Mouse (Mus musculus): Measurements from ENCODE around the gene Ankrd65. TPM values are rescaled to one million over a fixed set of nuclear protein-coding genes. Genes with fewer than 3 reads are reported as not detected.

The Ankrd65 gene
- polyA plus RNA-seq, 1 experiment from 2014 or later, result not detected

GRCm38 (mm10) chr4:155771706-155772105 is 18.5 kb upstream of the Ankrd65 start:
- WGBS, result 86% methylated on average over 2 of the region's 2 CpGs
- H3K27me3 ChIP-seq (ENCODE audit: control insufficient read depth, insufficient read depth, low read length), result no peaks in the 10 kb centered on the region
- no peak overlapping the region for H3K9ac ChIP-seq (ENCODE audit: low read length)
- peaks cover 21% of the 10 kb centered on the region; the same call in 1 of the 2 replicates for H3K4me1 ChIP-seq (ENCODE audit: control insufficient read depth, insufficient read depth, low read length)
- ATAC-seq (ENCODE audit: insufficient number of reproducible peaks, low FRiP score, low TSS enrichment, low read depth) (no peak), DNase-seq (ENCODE audit: low spot score) (no peak)
- H3K36me3 ChIP-seq (ENCODE audit: control insufficient read depth, insufficient read depth, low read length), result no peaks in the 10 kb centered on the region
- H3K27ac ChIP-seq (replicated peaks; ENCODE audit: low read depth, low read length), result no peak overlapping the region
- H3K9me3 ChIP-seq (ENCODE audit: control insufficient read depth, low read length), result no peaks in the 10 kb centered on the region
- no peak overlapping the region for H3K4me3 ChIP-seq (ENCODE audit: low read depth, low read length)
- no peak overlapping the region for H3K4me2 ChIP-seq (ENCODE audit: low read depth, severe bottlenecking)

- Histone ChIP-seq H3K4me1 (ENCODE audit: control insufficient read depth, insufficient read depth, low read length) (peaks cover 21% of the 10 kb centered on the region; the same call in 1 of the 2 replicates), H3K36me3 (ENCODE audit: control insufficient read depth, insufficient read depth, low read length) (no peaks in the 10 kb centered on the region), H3K9me3 (ENCODE audit: control insufficient read depth, low read length) (no peaks in the 10 kb centered on the region), H3K9ac (ENCODE audit: low read length) (no peak overlapping the region), H3K27ac (replicated peaks; ENCODE audit: low read depth, low read length) (no peak overlapping the region), H3K27me3 (ENCODE audit: control insufficient read depth, insufficient read depth, low read length) (no peaks in the 10 kb centered on the region), H3K4me3 (ENCODE audit: low read depth, low read length) (no peak overlapping the region), H3K4me2 (ENCODE audit: low read depth, severe bottlenecking) (no peak overlapping the region)
- no peak for ATAC-seq (ENCODE audit: insufficient number of reproducible peaks, low FRiP score, low TSS enrichment, low read depth)
- WGBS, result 88% methylated on average over 13 of the region's 13 CpGs
- no peak for DNase-seq (ENCODE audit: low spot score)
These were observed 17.5 kb upstream of the Ankrd65 start for GRCm38 (mm10) chr4:155772786-155773185.

GRCm38 (mm10) chr4:155773335-155774078 is 16.7 kb upstream of the Ankrd65 start:
- Histone ChIP-seq H3K9me3 (ENCODE audit: control insufficient read depth, low read length) (no peaks in the 10 kb centered on the region), H3K4me2 (ENCODE audit: low read depth, severe bottlenecking) (peak overlapping the region; percentile 76), H3K36me3 (ENCODE audit: control insufficient read depth, insufficient read depth, low read length) (no peaks in the 10 kb centered on the region), H3K4me1 (ENCODE audit: control insufficient read depth, insufficient read depth, low read length) (peaks cover 21% of the 10 kb centered on the region; the same call in 1 of the 2 replicates), H3K4me3 (ENCODE audit: low read depth, low read length) (peak overlapping the region; percentile 38), H3K9ac (ENCODE audit: low read length) (no peak overlapping the region), H3K27me3 (ENCODE audit: control insufficient read depth, insufficient read depth, low read length) (no peaks in the 10 kb centered on the region), H3K27ac (replicated peaks; ENCODE audit: low read depth, low read length) (no peak overlapping the region)
- ATAC-seq (ENCODE audit: insufficient number of reproducible peaks, low FRiP score, low TSS enrichment, low read depth) (no peak), DNase-seq (ENCODE audit: low spot score) (no peak)
- 48% methylated on average over 5 of the region's 5 CpGs for WGBS

GRCm38 (mm10) chr4:155774280-155774754 is 15.9 kb upstream of the Ankrd65 start, which contains the start of gene Vwa1:
Gene Vwa1 (minus strand): TSS chr4:155774698.
- peak within 1 kb of the TSS; percentile 76 for H3K4me2 ChIP-seq (ENCODE audit: low read depth, severe bottlenecking)
- WGBS, result 2% methylated on average over 35 of the region's 35 CpGs
- H3K27me3 ChIP-seq (ENCODE audit: control insufficient read depth, insufficient read depth, low read length), result no peaks in the 10 kb centered on the region
- no peak within 1 kb of the TSS for H3K27ac ChIP-seq (replicated peaks; ENCODE audit: low read depth, low read length)
- peaks cover 21% of the 10 kb centered on the region; the same call in 1 of the 2 replicates for H3K4me1 ChIP-seq (ENCODE audit: control insufficient read depth, insufficient read depth, low read length)
- no peaks in the 10 kb centered on the region for H3K36me3 ChIP-seq (ENCODE audit: control insufficient read depth, insufficient read depth, low read length)
- DNase-seq (ENCODE audit: low spot score) (peak; percentile 94), ATAC-seq (ENCODE audit: insufficient number of reproducible peaks, low FRiP score, low TSS enrichment, low read depth) (peak; percentile 72)
- no peaks in the 10 kb centered on the region for H3K9me3 ChIP-seq (ENCODE audit: control insufficient read depth, low read length)
- H3K4me3 ChIP-seq (ENCODE audit: low read depth, low read length), result peak within 1 kb of the TSS; percentile 38
- peak within 1 kb of the TSS; percentile 40; the same call in 1 of the 2 replicates for H3K9ac ChIP-seq (ENCODE audit: low read length)

- Histone ChIP-seq H3K9ac (ENCODE audit: low read length) (no peak overlapping the region), H3K4me1 (ENCODE audit: control insufficient read depth, insufficient read depth, low read length) (peaks cover 18% of the 10 kb centered on the region; the same call in 1 of the 2 replicates), H3K4me3 (ENCODE audit: low read depth, low read length) (no peak overlapping the region), H3K27ac (replicated peaks; ENCODE audit: low read depth, low read length) (no peak overlapping the region), H3K36me3 (ENCODE audit: control insufficient read depth, insufficient read depth, low read length) (no peaks in the 10 kb centered on the region), H3K4me2 (ENCODE audit: low read depth, severe bottlenecking) (peak overlapping the region; percentile 76), H3K27me3 (ENCODE audit: control insufficient read depth, insufficient read depth, low read length) (no peaks in the 10 kb centered on the region), H3K9me3 (ENCODE audit: control insufficient read depth, low read length) (no peaks in the 10 kb centered on the region)
- DNase-seq (ENCODE audit: low spot score) (no peak), ATAC-seq (ENCODE audit: insufficient number of reproducible peaks, low FRiP score, low TSS enrichment, low read depth) (no peak)
- 61% methylated on average over 9 of the region's 9 CpGs for WGBS
These were observed 15.1 kb upstream of the Ankrd65 start for GRCm38 (mm10) chr4:155774971-155775740.

GRCm38 (mm10) chr4:155775855-155776254 is 14.4 kb upstream of the Ankrd65 start:
- no peaks in the 10 kb centered on the region for H3K27me3 ChIP-seq (ENCODE audit: control insufficient read depth, insufficient read depth, low read length)
- H3K4me1 ChIP-seq (ENCODE audit: control insufficient read depth, insufficient read depth, low read length), result peaks cover 12% of the 10 kb centered on the region; the same call in 1 of the 2 replicates
- no peak overlapping the region for H3K9ac ChIP-seq (ENCODE audit: low read length)
- no peak for DNase-seq (ENCODE audit: low spot score)
- H3K36me3 ChIP-seq (ENCODE audit: control insufficient read depth, insufficient read depth, low read length), result no peaks in the 10 kb centered on the region
- no peak overlapping the region for H3K27ac ChIP-seq (replicated peaks; ENCODE audit: low read depth, low read length)
- WGBS, result 83% methylated on average over 3 of the region's 3 CpGs
- ATAC-seq (ENCODE audit: insufficient number of reproducible peaks, low FRiP score, low TSS enrichment, low read depth), result no peak
- no peak overlapping the region for H3K4me3 ChIP-seq (ENCODE audit: low read depth, low read length)
- no peak overlapping the region for H3K4me2 ChIP-seq (ENCODE audit: low read depth, severe bottlenecking)
- H3K9me3 ChIP-seq (ENCODE audit: control insufficient read depth, low read length), result no peaks in the 10 kb centered on the region

- Histone ChIP-seq H3K4me2 (ENCODE audit: low read depth, severe bottlenecking) (no peak overlapping the region), H3K27ac (replicated peaks; ENCODE audit: low read depth, low read length) (no peak overlapping the region), H3K4me3 (ENCODE audit: low read depth, low read length) (no peak overlapping the region), H3K27me3 (ENCODE audit: control insufficient read depth, insufficient read depth, low read length) (no peaks in the 10 kb centered on the region), H3K36me3 (ENCODE audit: control insufficient read depth, insufficient read depth, low read length) (no peaks in the 10 kb centered on the region), H3K9me3 (ENCODE audit: control insufficient read depth, low read length) (no peaks in the 10 kb centered on the region), H3K4me1 (ENCODE audit: control insufficient read depth, insufficient read depth, low read length) (peaks cover 12% of the 10 kb centered on the region; the same call in 1 of the 2 replicates), H3K9ac (ENCODE audit: low read length) (0 out of 2 replicates have a peak overlapping the region, but pooled peaks have one; percentile 12)
- 59% methylated on average over 2 of the region's 2 CpGs for WGBS
- ATAC-seq (ENCODE audit: insufficient number of reproducible peaks, low FRiP score, low TSS enrichment, low read depth) (no peak), DNase-seq (ENCODE audit: low spot score) (no peak)
These were observed 13.4 kb upstream of the Ankrd65 start for GRCm38 (mm10) chr4:155776704-155777335.

GRCm38 (mm10) chr4:155777816-155778215 is 12.4 kb upstream of the Ankrd65 start:
- peaks cover 12% of the 10 kb centered on the region; the same call in 1 of the 2 replicates for H3K4me1 ChIP-seq (ENCODE audit: control insufficient read depth, insufficient read depth, low read length)
- H3K27ac ChIP-seq (replicated peaks; ENCODE audit: low read depth, low read length), result no peak overlapping the region
- H3K4me3 ChIP-seq (ENCODE audit: low read depth, low read length), result no peak overlapping the region
- H3K9me3 ChIP-seq (ENCODE audit: control insufficient read depth, low read length), result no peaks in the 10 kb centered on the region
- DNase-seq (ENCODE audit: low spot score), result no peak
- H3K27me3 ChIP-seq (ENCODE audit: control insufficient read depth, insufficient read depth, low read length), result no peaks in the 10 kb centered on the region
- H3K9ac ChIP-seq (ENCODE audit: low read length), result no peak overlapping the region
- ATAC-seq (ENCODE audit: insufficient number of reproducible peaks, low FRiP score, low TSS enrichment, low read depth), result no peak
- no peak overlapping the region for H3K4me2 ChIP-seq (ENCODE audit: low read depth, severe bottlenecking)
- no peaks in the 10 kb centered on the region for H3K36me3 ChIP-seq (ENCODE audit: control insufficient read depth, insufficient read depth, low read length)
- WGBS, result 89% methylated on average over 2 of the region's 2 CpGs

Data from limb, embryonic 11.5 days (tissue).